Mouse (Mus musculus): ENCODE results near the gene Tmem17. TPM values are rescaled to one million over a fixed set of nuclear protein-coding genes. Genes with fewer than 3 reads are reported as not detected.
A peak's percentile ranks its signal among the peaks of the same experiment; 100 is the strongest.

Gene Tmem17
- polyA plus RNA-seq, 1 experiment from 2014 or later, result 13.7 TPM

DNA sequence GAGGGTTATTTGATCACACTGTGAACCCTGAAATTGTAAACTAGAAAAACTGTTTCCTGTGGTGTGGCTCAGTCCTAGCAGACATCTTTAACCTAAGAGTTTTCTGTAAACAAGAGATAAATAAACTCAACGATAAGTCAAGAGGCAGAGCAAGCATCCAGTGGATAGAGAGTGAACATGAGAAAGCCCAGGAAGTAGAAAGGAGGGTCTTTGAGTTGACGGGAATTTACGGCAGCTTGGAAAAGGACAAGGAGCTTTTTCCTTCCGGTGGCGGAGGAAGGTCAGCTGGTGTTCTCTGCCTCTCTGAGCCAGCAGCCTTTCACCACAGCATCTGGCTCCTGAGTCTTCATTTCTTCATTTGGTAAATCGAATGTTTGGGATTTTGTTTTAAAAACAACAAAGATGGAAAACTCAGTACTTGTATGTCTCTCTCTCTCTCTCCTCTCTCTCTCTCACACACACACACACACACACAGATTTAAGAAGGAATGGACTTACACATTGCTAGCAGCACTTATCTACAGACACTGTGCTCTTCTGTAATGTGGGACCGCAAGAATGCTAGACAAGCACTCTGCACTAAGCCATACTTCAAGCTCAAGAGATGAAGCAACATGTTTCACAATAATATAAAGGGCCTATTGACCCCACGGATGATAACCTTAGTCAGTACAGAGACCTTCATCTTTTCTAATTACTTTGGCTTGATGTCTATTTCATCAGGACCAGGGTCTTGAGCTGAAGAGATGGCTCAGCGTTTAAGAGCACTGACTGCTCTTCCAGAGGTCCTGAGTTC is 10.9 kb upstream of the Tmem17 start:
- Histone ChIP-seq H3K4me1 (ENCODE audit: control insufficient read depth, insufficient read depth, low read length) (no peaks in the 10 kb centered on the region), H3K27me3 (replicated peaks; ENCODE audit: control insufficient read depth, insufficient read depth, low read length) (no peaks in the 10 kb centered on the region), H3K9ac (ENCODE audit: low read depth, low read length) (no peak overlapping the region), H3K36me3 (ENCODE audit: control insufficient read depth, insufficient read depth, low read length) (no peaks in the 10 kb centered on the region), H3K4me3 (ENCODE audit: low read depth, low read length) (no peak overlapping the region), H3K27ac (replicated peaks; ENCODE audit: low read depth, low read length) (no peak overlapping the region), H3K9me3 (ENCODE audit: control insufficient read depth, low read length) (no peaks in the 10 kb centered on the region), H3K4me2 (ENCODE audit: low read depth, low read length) (no peak overlapping the region)
- 78% methylated on average over 9 of the region's 9 CpGs for WGBS
- no peak for ATAC-seq (ENCODE audit: low read depth)
- DNase-seq (ENCODE audit: low spot score), result no peak

DNA sequence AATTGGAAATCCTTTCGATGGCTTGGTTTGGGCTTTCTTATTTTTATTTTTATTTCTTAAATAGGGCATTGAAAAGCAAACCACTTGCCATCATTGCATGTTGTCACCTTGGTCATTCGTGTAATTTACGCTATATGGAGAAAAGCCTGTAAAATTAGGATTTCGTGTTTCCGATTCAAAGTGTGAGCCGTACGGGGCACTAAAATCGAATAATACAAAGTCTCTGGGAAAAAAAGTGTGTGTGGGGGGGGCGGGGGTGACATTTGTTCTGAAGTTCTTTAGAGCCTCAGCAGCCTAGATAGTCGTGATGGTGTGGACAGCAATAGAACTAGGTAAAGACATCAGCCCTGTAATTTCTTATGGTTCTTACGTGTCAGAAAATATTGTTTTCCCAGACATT is 1.2 kb downstream of the Tmem17 start:
- Histone ChIP-seq H3K4me3 (ENCODE audit: low read depth, low read length) (peak overlapping the region; percentile 85), H3K27me3 (replicated peaks; ENCODE audit: control insufficient read depth, insufficient read depth, low read length) (no peaks in the 10 kb centered on the region), H3K4me2 (ENCODE audit: low read depth, low read length) (peak overlapping the region; percentile 81), H3K4me1 (ENCODE audit: control insufficient read depth, insufficient read depth, low read length) (no peaks in the 10 kb centered on the region), H3K36me3 (ENCODE audit: control insufficient read depth, insufficient read depth, low read length) (peaks cover 6% of the 10 kb centered on the region; the same call in 1 of the 2 replicates), H3K27ac (replicated peaks; ENCODE audit: low read depth, low read length) (peak overlapping the region; percentile 95), H3K9ac (ENCODE audit: low read depth, low read length) (peak overlapping the region; percentile 98), H3K9me3 (ENCODE audit: control insufficient read depth, low read length) (peaks cover 6% of the 10 kb centered on the region; the same call in 1 of the 2 replicates)
- WGBS, result 41% methylated on average over 11 of the region's 11 CpGs
- ATAC-seq (ENCODE audit: low read depth) (no peak), DNase-seq (ENCODE audit: low spot score) (peak; percentile 5)

DNA sequence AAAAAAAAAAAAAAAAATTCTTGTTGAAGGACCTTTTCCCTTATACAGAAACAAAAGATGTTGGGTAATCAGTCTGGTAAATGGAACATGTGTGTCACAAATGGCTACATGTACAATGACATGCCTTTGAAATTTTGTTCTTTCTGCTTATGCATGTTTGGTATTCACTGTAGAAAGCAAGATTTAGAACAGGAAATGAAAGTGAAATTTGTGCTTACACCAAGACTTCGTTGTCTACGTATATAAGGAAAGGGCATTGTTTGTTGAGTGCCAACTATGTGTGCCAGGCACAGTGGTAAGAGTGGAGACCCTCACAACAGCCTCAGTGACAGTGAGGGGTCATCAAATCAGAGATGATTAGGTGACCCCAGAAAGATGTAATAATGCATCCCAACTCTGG is 3.2 kb downstream of the Tmem17 start:
- H3K9ac ChIP-seq (ENCODE audit: low read depth, low read length), result no peak overlapping the region
- no peak overlapping the region for H3K27ac ChIP-seq (replicated peaks; ENCODE audit: low read depth, low read length)
- DNase-seq (ENCODE audit: low spot score), result no peak
- no peak overlapping the region for H3K4me2 ChIP-seq (ENCODE audit: low read depth, low read length)
- peaks cover 13% of the 10 kb centered on the region; the same call in 1 of the 2 replicates for H3K36me3 ChIP-seq (ENCODE audit: control insufficient read depth, insufficient read depth, low read length)
- H3K4me3 ChIP-seq (ENCODE audit: low read depth, low read length), result no peak overlapping the region
- no peaks in the 10 kb centered on the region for H3K4me1 ChIP-seq (ENCODE audit: control insufficient read depth, insufficient read depth, low read length)
- H3K9me3 ChIP-seq (ENCODE audit: control insufficient read depth, low read length), result peaks cover 7% of the 10 kb centered on the region
- WGBS, result 90% methylated on average over 2 of the region's 2 CpGs
- no peak for ATAC-seq (ENCODE audit: low read depth)
- no peaks in the 10 kb centered on the region for H3K27me3 ChIP-seq (replicated peaks; ENCODE audit: control insufficient read depth, insufficient read depth, low read length)

DNA sequence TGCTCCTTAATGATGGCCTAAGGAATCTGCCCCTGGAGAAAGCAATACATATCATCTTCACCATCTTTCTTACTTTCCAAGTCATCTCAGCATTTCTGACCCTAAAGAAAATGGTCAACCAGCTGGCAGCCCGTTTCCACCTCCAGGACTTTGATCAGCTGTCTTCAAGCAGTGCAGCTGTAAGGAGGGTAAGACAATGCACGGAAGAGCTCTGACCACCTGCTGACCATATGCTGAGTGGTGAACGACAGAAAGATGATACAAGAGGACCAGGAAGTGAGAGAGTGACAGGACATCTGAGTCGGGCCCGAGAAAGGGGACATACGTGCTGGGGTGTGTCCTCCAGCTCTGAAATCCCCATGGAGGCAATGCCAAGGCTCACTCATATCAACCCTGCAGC is 6.6 kb downstream of the Tmem17 start:
- Histone ChIP-seq H3K27me3 (replicated peaks; ENCODE audit: control insufficient read depth, insufficient read depth, low read length) (no peaks in the 10 kb centered on the region), H3K4me3 (ENCODE audit: low read depth, low read length) (no peak overlapping the region), H3K4me2 (ENCODE audit: low read depth, low read length) (no peak overlapping the region), H3K27ac (replicated peaks; ENCODE audit: low read depth, low read length) (no peak overlapping the region), H3K9me3 (ENCODE audit: control insufficient read depth, low read length) (peaks cover 14% of the 10 kb centered on the region), H3K4me1 (ENCODE audit: control insufficient read depth, insufficient read depth, low read length) (no peaks in the 10 kb centered on the region), H3K9ac (ENCODE audit: low read depth, low read length) (no peak overlapping the region), H3K36me3 (ENCODE audit: control insufficient read depth, insufficient read depth, low read length) (peaks cover 13% of the 10 kb centered on the region; the same call in 1 of the 2 replicates)
- DNase-seq (ENCODE audit: low spot score) (no peak), ATAC-seq (ENCODE audit: low read depth) (no peak)
- WGBS, result 75% methylated on average over 6 of the region's 6 CpGs

DNA sequence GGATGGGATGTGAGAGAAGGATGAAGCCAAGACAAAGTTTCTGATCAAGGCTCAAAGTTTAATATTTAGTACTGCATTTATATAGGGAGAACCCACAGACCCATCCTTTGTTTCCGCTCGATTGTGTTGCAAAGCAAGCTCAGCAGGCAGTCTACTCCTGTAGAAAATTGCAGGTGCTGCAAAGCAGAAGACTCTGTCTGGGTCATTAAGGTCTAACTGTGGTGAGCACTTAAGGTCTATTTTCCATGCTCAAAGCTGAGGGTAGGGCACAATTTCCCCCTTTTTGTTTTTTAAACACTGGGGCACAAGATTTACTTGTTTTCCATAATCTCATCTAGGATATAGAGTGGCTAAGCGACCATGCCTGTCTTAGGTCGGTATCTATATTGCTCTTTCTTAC is 8.4 kb downstream of the Tmem17 start:
- no peak overlapping the region for H3K4me3 ChIP-seq (ENCODE audit: low read depth, low read length)
- DNase-seq (ENCODE audit: low spot score) (no peak), ATAC-seq (ENCODE audit: low read depth) (no peak)
- 95% methylated on average over 4 of the region's 4 CpGs for WGBS
- H3K4me2 ChIP-seq (ENCODE audit: low read depth, low read length), result no peak overlapping the region
- no peaks in the 10 kb centered on the region for H3K27me3 ChIP-seq (replicated peaks; ENCODE audit: control insufficient read depth, insufficient read depth, low read length)
- H3K36me3 ChIP-seq (ENCODE audit: control insufficient read depth, insufficient read depth, low read length), result peaks cover 13% of the 10 kb centered on the region; the same call in 1 of the 2 replicates
- no peaks in the 10 kb centered on the region for H3K4me1 ChIP-seq (ENCODE audit: control insufficient read depth, insufficient read depth, low read length)
- no peak overlapping the region for H3K27ac ChIP-seq (replicated peaks; ENCODE audit: low read depth, low read length)
- no peak overlapping the region for H3K9ac ChIP-seq (ENCODE audit: low read depth, low read length)
- H3K9me3 ChIP-seq (ENCODE audit: control insufficient read depth, low read length), result peaks cover 14% of the 10 kb centered on the region

DNA sequence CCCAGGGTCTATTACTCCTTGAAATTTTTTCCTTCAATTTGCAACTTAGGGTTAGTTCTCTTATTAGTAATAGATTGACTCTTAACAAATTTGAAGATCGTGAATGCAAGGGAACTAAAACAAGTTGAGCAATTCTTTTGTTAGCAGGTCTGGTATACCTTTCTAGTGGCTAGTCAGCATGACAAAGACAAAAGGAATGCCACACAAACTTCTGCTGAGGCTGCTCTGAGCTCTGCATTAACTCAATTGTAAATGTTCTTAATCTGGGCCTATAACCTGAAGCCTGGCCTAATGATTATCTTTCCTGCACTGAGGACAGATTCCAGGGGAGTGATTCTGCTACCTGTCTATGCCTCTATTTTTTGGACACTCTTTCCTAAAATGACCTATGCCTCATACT is 12.7 kb downstream of the Tmem17 start:
- DNase-seq (ENCODE audit: low spot score) (no peak), ATAC-seq (ENCODE audit: low read depth) (no peak)
- Histone ChIP-seq H3K9ac (ENCODE audit: low read depth, low read length) (no peak overlapping the region), H3K27me3 (replicated peaks; ENCODE audit: control insufficient read depth, insufficient read depth, low read length) (no peaks in the 10 kb centered on the region), H3K4me1 (ENCODE audit: control insufficient read depth, insufficient read depth, low read length) (no peaks in the 10 kb centered on the region), H3K4me2 (ENCODE audit: low read depth, low read length) (no peak overlapping the region), H3K9me3 (ENCODE audit: control insufficient read depth, low read length) (peaks cover 15% of the 10 kb centered on the region), H3K4me3 (ENCODE audit: low read depth, low read length) (no peak overlapping the region), H3K27ac (replicated peaks; ENCODE audit: low read depth, low read length) (no peak overlapping the region), H3K36me3 (ENCODE audit: control insufficient read depth, insufficient read depth, low read length) (0 out of 2 replicates have a peak, but pooled peaks cover 2% of the 10 kb centered on the region)
- WGBS, result 89% methylated on average over 1 of the region's 1 CpGs

DNA sequence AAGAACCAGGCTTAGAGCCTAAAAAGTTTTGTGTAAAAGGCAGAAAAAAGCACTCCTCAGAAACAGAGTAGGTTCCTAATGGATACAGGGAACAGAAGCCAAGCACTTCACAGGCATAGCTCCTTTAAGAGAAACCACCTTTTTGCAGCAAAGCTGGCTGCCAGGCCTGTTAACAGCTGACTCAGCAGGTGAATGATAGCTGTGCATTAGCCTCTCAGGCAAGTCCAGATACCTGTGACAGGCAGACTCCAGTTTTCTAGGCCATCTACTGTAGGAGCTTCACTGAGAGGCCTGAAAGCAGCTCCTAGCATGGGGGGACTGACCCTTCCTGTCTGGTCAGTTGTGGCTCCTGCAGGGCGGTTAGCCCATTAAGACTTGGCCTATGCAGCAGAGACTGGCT is 28.7 kb downstream of the Tmem17 start:
- Histone ChIP-seq H3K9ac (ENCODE audit: low read depth, low read length) (no peak overlapping the region), H3K27ac (replicated peaks; ENCODE audit: low read depth, low read length) (no peak overlapping the region), H3K9me3 (ENCODE audit: control insufficient read depth, low read length) (no peaks in the 10 kb centered on the region), H3K4me2 (ENCODE audit: low read depth, low read length) (no peak overlapping the region), H3K4me3 (ENCODE audit: low read depth, low read length) (no peak overlapping the region), H3K36me3 (ENCODE audit: control insufficient read depth, insufficient read depth, low read length) (no peaks in the 10 kb centered on the region), H3K4me1 (ENCODE audit: control insufficient read depth, insufficient read depth, low read length) (no peaks in the 10 kb centered on the region), H3K27me3 (replicated peaks; ENCODE audit: control insufficient read depth, insufficient read depth, low read length) (no peaks in the 10 kb centered on the region)
- DNase-seq (ENCODE audit: low spot score) (no peak), ATAC-seq (ENCODE audit: low read depth) (no peak)
- 43% methylated on average over 1 of the region's 1 CpGs for WGBS

DNA sequence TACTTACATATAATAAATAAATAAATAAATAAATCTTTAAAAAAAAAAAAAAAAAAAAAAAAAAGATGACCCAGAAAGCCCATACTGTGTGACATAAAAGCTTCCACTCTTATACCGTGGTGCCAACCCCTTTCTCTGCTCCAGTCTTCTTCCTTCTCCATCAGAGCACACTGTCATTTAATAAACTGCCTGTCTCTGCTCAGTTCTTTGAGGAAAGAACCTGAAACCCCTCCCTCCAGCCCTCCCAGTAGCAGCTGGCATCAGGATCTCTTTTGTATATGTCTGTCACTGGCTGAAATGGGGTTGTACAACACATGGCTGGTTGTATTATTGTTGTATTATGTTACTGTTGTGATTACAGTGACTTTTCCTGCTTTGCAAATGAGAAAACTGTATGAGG is 48.2 kb downstream of the Tmem17 start:
- H3K27ac ChIP-seq (replicated peaks; ENCODE audit: low read depth, low read length), result no peak overlapping the region

More for the DNA sequence above, 48.2 kb downstream of the Tmem17 start:
- Histone ChIP-seq H3K27me3 (replicated peaks; ENCODE audit: control insufficient read depth, insufficient read depth, low read length) (no peaks in the 10 kb centered on the region), H3K9ac (ENCODE audit: low read depth, low read length) (no peak overlapping the region), H3K36me3 (ENCODE audit: control insufficient read depth, insufficient read depth, low read length) (no peaks in the 10 kb centered on the region), H3K4me2 (ENCODE audit: low read depth, low read length) (no peak overlapping the region), H3K9me3 (ENCODE audit: control insufficient read depth, low read length) (no peaks in the 10 kb centered on the region), H3K4me1 (ENCODE audit: control insufficient read depth, insufficient read depth, low read length) (peaks cover 17% of the 10 kb centered on the region), H3K4me3 (ENCODE audit: low read depth, low read length) (no peak overlapping the region)
- WGBS, result 50% methylated on average over 1 of the region's 1 CpGs
- ATAC-seq (ENCODE audit: low read depth) (peak; percentile 56; the same call in 1 of the 2 replicates), DNase-seq (ENCODE audit: low spot score) (peak; percentile 23)
